Mouse (Mus musculus) limb, embryonic 14.5 days (tissue): ENCODE results near the gene Tiam1. TPM values are rescaled to one million over a fixed set of nuclear protein-coding genes. Genes with fewer than 3 reads are reported as not detected.

ENCODE experiments used
- ATAC-seq: fragments of 200-750 bp; cut with Nextera tagmentation; 2 replicates; pipeline ENCODE4 v1.8.0; 2017; ENCODE audit warnings: low read depth, moderate number of reproducible peaks, moderate TSS enrichment; ENCODE audit not compliant: low FRiP score
- DNase-seq: peaks from one replicate; pipeline ENCODE4 v3.0.0-alpha.2; 2015; ENCODE audit warnings: low spot score
- H3K27ac ChIP-seq: fragments of 300-500 bp; sonication (generic); replicated peaks from 2 replicates; pipeline ENCODE4 v1.5.1; 2014; ENCODE audit warnings: low read depth, mild to moderate bottlenecking, low read length, moderate library complexity, mixed read lengths
- H3K27me3 ChIP-seq: fragments of 300-500 bp; sonication (generic); 2 replicates; pipeline ENCODE4 v1.6.1; 2014; ENCODE audit warnings: low read length, mixed read lengths; ENCODE audit not compliant: control insufficient read depth, insufficient read depth
- H3K36me3 ChIP-seq: fragments of 300-500 bp; sonication (generic); 2 replicates; pipeline ENCODE4 v1.6.1; 2014; ENCODE audit warnings: mild to moderate bottlenecking, low read length, moderate library complexity, mixed read lengths; ENCODE audit not compliant: control insufficient read depth, insufficient read depth
- H3K4me1 ChIP-seq: fragments of 300-500 bp; sonication (generic); 2 replicates; pipeline ENCODE4 v1.6.1; 2014; ENCODE audit warnings: antibody characterized with exemption, low read length, mixed read lengths; ENCODE audit not compliant: control insufficient read depth, insufficient read depth
- H3K4me2 ChIP-seq: fragments of 300-500 bp; sonication (generic); replicated peaks from 2 replicates; pipeline ENCODE4 v1.6.1; 2014; ENCODE audit warnings: low read depth, mild to moderate bottlenecking, low read length, moderate library complexity; ENCODE audit not compliant: severe bottlenecking
- H3K4me3 ChIP-seq: fragments of 300-500 bp; sonication (generic); replicated peaks from 2 replicates; pipeline ENCODE4 v1.5.1; 2014; ENCODE audit warnings: low read length
- H3K9ac ChIP-seq: fragments of 300-500 bp; sonication (generic); 2 replicates; pipeline ENCODE4 v1.6.1; 2014; ENCODE audit warnings: mild to moderate bottlenecking, low read depth, low read length, moderate library complexity; ENCODE audit not compliant: severe bottlenecking
- H3K9me3 ChIP-seq: fragments of 300-500 bp; sonication (generic); 2 replicates; pipeline ENCODE4 v1.6.1; 2016; ENCODE audit warnings: low read length; ENCODE audit not compliant: control insufficient read depth
- POLR2A ChIP-seq: fragments of 200-500 bp; IDR thresholded peaks from 2 replicates; pipeline ENCODE4 v1.8.0; 2012; ENCODE audit warnings: inconsistent platforms, mild to moderate bottlenecking, moderate library complexity, borderline replicate concordance; ENCODE audit not compliant: insufficient read depth, insufficient read length; ENCODE audit errors: extremely low read depth
- WGBS: fragments of 180-500 bp; shearing (Covaris S2); extraction: QIAGEN DNeasy Blood & Tissue Kit; methylation state at CpG from one replicate; pipeline ENCODE4 v1.1.7; 2014; 5-methylcytosine and 5-hydroxymethylcytosine counted together
- polyA plus RNA-seq, 2 experiments: library from polyadenylated mRNA; depleted of rRNA in 1 of 2; stranded (reverse) in 1 of 2; unstranded in 1 of 2; fragments of >200 nt; fragmentation: Nextera tagmentation in 1 of 2; extraction: Ambion mirVana in 1 of 2; gene quantifications; 2 replicates each; pipeline versions ENCODE4 v1.2.1 to v1.2.3; 2012 to 2014

Tiam1 gene
- polyA plus RNA-seq, 2 experiments, result 22.4 to 54.9 TPM

DNA sequence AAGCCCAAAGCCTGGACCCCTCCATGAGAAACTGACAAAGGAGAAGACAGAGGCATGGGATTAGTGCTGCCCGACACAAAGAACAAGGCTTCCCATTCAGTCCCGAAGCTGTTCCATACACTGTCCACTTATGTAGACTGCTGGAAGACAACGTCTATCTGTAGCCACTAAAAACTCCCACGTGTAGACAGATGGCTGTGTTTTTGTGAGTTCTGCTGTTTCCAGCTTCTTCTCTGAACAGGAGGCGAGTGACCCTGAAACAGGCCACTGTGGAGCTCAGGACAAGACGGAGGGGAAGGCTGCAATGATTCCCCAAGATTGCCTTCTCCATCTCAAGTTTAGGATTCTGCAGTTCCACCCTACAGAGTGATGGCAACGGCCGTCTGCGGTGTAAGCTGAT, 330.0 kb downstream of the Tiam1 start:
- Histone ChIP-seq H3K9ac (no peak overlapping the region), H3K27me3 (no peaks in the 10 kb centered on the region), H3K9me3 (no peaks in the 10 kb centered on the region), H3K27ac (no peak overlapping the region), H3K4me2 (no peak overlapping the region), H3K4me3 (no peak overlapping the region), H3K36me3 (peaks cover 35% of the 10 kb centered on the region), H3K4me1 (peaks cover 8% of the 10 kb centered on the region; the same call in 1 of the 2 replicates)
- ATAC-seq, result no peak
- TF ChIP-seq POLR2A, result no peak
- no peak for DNase-seq
- 89% methylated on average over 9 of the region's 9 CpGs for WGBS

GRCm38 (mm10) chr16:89812891-89813290, 330.7 kb downstream of the Tiam1 start:
- H3K4me1 ChIP-seq, result peaks cover 3% of the 10 kb centered on the region; the same call in 1 of the 2 replicates
- no peak overlapping the region for H3K4me2 ChIP-seq
- H3K36me3 ChIP-seq, result peaks cover 35% of the 10 kb centered on the region
- ATAC-seq (no peak), DNase-seq (no peak)
- no peaks in the 10 kb centered on the region for H3K9me3 ChIP-seq
- WGBS, result 86% methylated on average over 12 of the region's 12 CpGs
- no peak overlapping the region for H3K4me3 ChIP-seq
- H3K27me3 ChIP-seq, result no peaks in the 10 kb centered on the region
- H3K9ac ChIP-seq, result no peak overlapping the region
- no peak overlapping the region for H3K27ac ChIP-seq
- no peak for TF ChIP-seq POLR2A

GRCm38 (mm10) chr16:89810398-89810797, 333.2 kb downstream of the Tiam1 start:
- no peak for TF ChIP-seq POLR2A
- Histone ChIP-seq H3K4me1 (no peaks in the 10 kb centered on the region), H3K4me2 (no peak overlapping the region), H3K27ac (no peak overlapping the region), H3K36me3 (peaks cover 38% of the 10 kb centered on the region), H3K9ac (no peak overlapping the region), H3K4me3 (no peak overlapping the region), H3K9me3 (no peaks in the 10 kb centered on the region), H3K27me3 (no peaks in the 10 kb centered on the region)
- DNase-seq (no peak), ATAC-seq (no peak)
- WGBS, result 91% methylated on average over 6 of the region's 6 CpGs

DNA sequence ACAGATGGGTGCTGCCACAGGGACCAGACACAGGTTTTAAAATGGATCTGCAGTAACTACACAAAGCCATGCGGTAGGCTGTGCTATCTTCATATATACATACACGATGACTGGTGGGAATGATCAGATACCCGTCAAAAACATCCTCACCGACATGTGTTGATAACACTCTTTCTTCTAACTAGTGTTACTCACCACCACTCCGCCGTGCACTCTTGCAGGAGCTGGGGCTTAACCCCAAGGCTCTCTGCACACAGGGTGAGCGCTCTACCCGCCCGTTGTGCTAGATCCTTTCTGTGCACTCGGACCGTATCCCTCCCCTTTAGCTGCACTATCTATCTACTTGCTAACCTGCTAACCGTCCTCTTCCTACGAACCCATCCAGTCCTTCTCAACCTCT, 335.4 kb downstream of the Tiam1 start:
- DNase-seq (no peak), ATAC-seq (no peak)
- Histone ChIP-seq H3K36me3 (peaks cover 56% of the 10 kb centered on the region), H3K4me1 (no peaks in the 10 kb centered on the region), H3K4me2 (no peak overlapping the region), H3K27me3 (no peaks in the 10 kb centered on the region), H3K4me3 (no peak overlapping the region), H3K9ac (no peak overlapping the region), H3K27ac (no peak overlapping the region), H3K9me3 (no peaks in the 10 kb centered on the region)
- no peak for TF ChIP-seq POLR2A
- WGBS, result 90% methylated on average over 13 of the region's 13 CpGs

DNA sequence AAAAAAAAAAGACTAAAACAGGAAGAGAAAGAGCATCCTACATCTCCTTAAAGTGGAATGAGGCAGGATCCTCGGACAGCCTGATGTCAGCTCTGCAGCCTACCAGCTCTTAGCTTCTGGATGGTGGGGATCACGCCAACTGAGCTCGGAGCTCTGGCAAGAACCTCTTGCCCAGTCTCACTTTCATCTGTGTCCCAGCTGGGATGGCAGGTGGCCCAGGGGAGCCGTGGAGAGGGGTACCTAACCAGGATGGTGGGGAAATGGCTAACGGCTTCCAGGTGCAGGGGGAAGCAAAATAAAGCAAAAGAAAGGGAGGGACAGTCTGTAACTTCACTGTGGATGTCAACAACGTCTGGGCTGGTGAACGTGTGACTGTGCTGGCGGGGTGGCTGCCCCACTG, 337.6 kb downstream of the Tiam1 start:
- ATAC-seq (no peak), DNase-seq (no peak)
- H3K4me1 ChIP-seq, result no peaks in the 10 kb centered on the region
- no peak for TF ChIP-seq POLR2A
- H3K4me3 ChIP-seq, result no peak overlapping the region
- no peaks in the 10 kb centered on the region for H3K9me3 ChIP-seq
- peaks cover 44% of the 10 kb centered on the region for H3K36me3 ChIP-seq
- no peak overlapping the region for H3K4me2 ChIP-seq
- H3K27me3 ChIP-seq, result no peaks in the 10 kb centered on the region
- H3K9ac ChIP-seq, result no peak overlapping the region
- H3K27ac ChIP-seq, result no peak overlapping the region
- WGBS, result 35% methylated on average over 8 of the region's 8 CpGs

GRCm38 (mm10) chr16:89805210-89805609, 338.4 kb downstream of the Tiam1 start:
- Histone ChIP-seq H3K36me3 (peaks cover 43% of the 10 kb centered on the region), H3K9me3 (no peaks in the 10 kb centered on the region), H3K4me2 (no peak overlapping the region), H3K4me1 (no peaks in the 10 kb centered on the region), H3K27me3 (no peaks in the 10 kb centered on the region), H3K4me3 (no peak overlapping the region), H3K9ac (no peak overlapping the region), H3K27ac (no peak overlapping the region)
- 65% methylated on average over 12 of the region's 12 CpGs for WGBS
- no peak for TF ChIP-seq POLR2A
- DNase-seq, result no peak
- ATAC-seq, result no peak
